In the genomic region with DNA sequence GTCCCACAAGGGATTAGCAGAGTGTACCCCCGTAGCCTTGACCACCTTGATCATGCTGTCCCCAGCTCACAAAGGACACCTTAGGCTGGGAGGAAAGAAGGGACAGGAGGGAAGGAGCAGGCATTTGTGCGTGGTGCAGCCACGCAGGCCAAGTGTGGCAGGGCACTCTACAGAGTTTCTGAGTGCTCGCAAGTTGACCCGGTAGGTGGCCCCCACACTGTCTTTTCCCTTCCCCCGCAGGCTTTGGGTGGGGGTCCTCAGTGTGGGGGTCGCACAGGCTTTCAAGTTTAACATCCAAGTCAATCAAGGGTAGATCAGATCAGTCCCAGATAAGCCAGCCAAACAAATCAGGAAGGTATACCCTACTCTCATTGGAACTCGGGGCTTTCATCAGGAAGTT, we compare ENCODE assay signal across 25 mouse cellular contexts. TPM values are rescaled to one million over a fixed set of nuclear protein-coding genes. Genes with fewer than 3 reads are reported as not detected.
DNase-seq lines count a peak whose midpoint lies in the region; ATAC-seq and TF ChIP-seq lines count a peak whose summit lies in the region.
"Had no signal": no experiment of that assay in that cellular context is flagged by ENCODE, and none has a peak within 500 bp of the region (broad histone marks: within the 10 kb centered on the region; RNA-seq: fewer than 3 reads in every experiment).

No protein-coding gene starts in this region.

- H3K4me3 ChIP-seq in forebrain, embryonic 14.5 days (ENCODE audit: low read depth, low read length) = no peak overlapping the region
- H3K4me3 ChIP-seq in forebrain, embryonic 10.5 days = no peak overlapping the region
- H3K4me3 ChIP-seq in left cerebral cortex, adult 2 months = peak overlapping the region; percentile 45
- H3K4me3 ChIP-seq: embryonic facial prominence, embryonic 12.5 days; embryonic facial prominence, embryonic 15.5 days; gastrocnemius, adult 2 months; hindbrain, embryonic 15.5 days had no signal

- 0 out of 2 replicates have a peak overlapping the region, but pooled peaks have one; percentile 38 for H3K9ac ChIP-seq in forebrain, embryonic 14.5 days (ENCODE audit: low read length)
- H3K9ac ChIP-seq: embryonic facial prominence, embryonic 12.5 days; embryonic facial prominence, embryonic 15.5 days; forebrain, postnatal 0 days; hindbrain, embryonic 12.5 days; hindbrain, embryonic 15.5 days had no signal

- peaks cover 25% of the 10 kb centered on the region for H3K4me1 ChIP-seq in forebrain, embryonic 14.5 days (ENCODE audit: control insufficient read depth, insufficient read depth, low read length)
- peaks cover 66% of the 10 kb centered on the region for H3K4me1 ChIP-seq in forebrain, embryonic 10.5 days

- 72% methylated on average over 8 of the region's 8 CpGs for WGBS in forebrain, embryonic 14.5 days
- 74% methylated on average over 8 of the region's 8 CpGs for WGBS in forebrain, embryonic 10.5 days

- H3K9me3 ChIP-seq in forebrain, embryonic 14.5 days (replicated peaks; ENCODE audit: control insufficient read depth, low read length) = no peaks in the 10 kb centered on the region
- no peaks in the 10 kb centered on the region for H3K9me3 ChIP-seq in forebrain, embryonic 10.5 days
- H3K9me3 ChIP-seq: embryonic facial prominence, embryonic 12.5 days; embryonic facial prominence, embryonic 15.5 days; hindbrain, embryonic 12.5 days; hindbrain, embryonic 15.5 days had no signal

- TF ChIP-seq CTCF in left cerebral cortex, adult 2 months (IDR thresholded peaks at IDR 0.05) = no peak

- intact Hi-C loops in left cerebral cortex, adult 2 months (cut with DNase I) = no loop called here
- intact Hi-C loops in left cerebral cortex, postnatal 4 days (cut with DNase I) = no loop called here

- H3K27me3 ChIP-seq in forebrain, embryonic 14.5 days (replicated peaks; ENCODE audit: control insufficient read depth, insufficient read depth, low read length) = no peaks in the 10 kb centered on the region
- peaks cover 73% of the 10 kb centered on the region for H3K27me3 ChIP-seq in forebrain, embryonic 10.5 days (ENCODE audit: poor library complexity, severe bottlenecking)
- H3K27me3 ChIP-seq: embryonic facial prominence, embryonic 12.5 days; embryonic facial prominence, embryonic 15.5 days; hindbrain, embryonic 15.5 days had no signal

- no peaks in the 10 kb centered on the region for H3K36me3 ChIP-seq in forebrain, embryonic 14.5 days (ENCODE audit: control insufficient read depth, insufficient read depth, low read length)
- no peaks in the 10 kb centered on the region for H3K36me3 ChIP-seq in forebrain, embryonic 10.5 days (replicated peaks)
- H3K36me3 ChIP-seq: embryonic facial prominence, embryonic 12.5 days; embryonic facial prominence, embryonic 15.5 days; hindbrain, embryonic 12.5 days; hindbrain, embryonic 15.5 days had no signal

- H3K27ac ChIP-seq in forebrain, embryonic 14.5 days (ENCODE audit: low read depth, low read length) = no peak overlapping the region
- no peak overlapping the region for H3K27ac ChIP-seq in forebrain, embryonic 10.5 days
- peak overlapping the region; percentile 84; the same call in 1 of the 2 replicates for H3K27ac ChIP-seq in left cerebral cortex, adult 2 months
- H3K27ac ChIP-seq: embryonic facial prominence, embryonic 12.5 days; embryonic facial prominence, embryonic 15.5 days; gastrocnemius, adult 2 months; hindbrain, embryonic 12.5 days; hindbrain, embryonic 15.5 days had no signal

- DNase-seq in cerebellum, adult 11-12 months = peak; percentile 70
- DNase-seq in cerebellum, postnatal 4 days (ENCODE audit: low spot score in 2 of 2) = no peak
- peak; percentile 74 for DNase-seq in cerebellum, adult 9-10 months
- DNase-seq in cerebellum, postnatal 10 days = no peak
- DNase-seq in forebrain, embryonic 14.5 days (ENCODE audit: low spot score) = no peak
- no peak for DNase-seq in forebrain, embryonic 10.5 days (ENCODE audit: extremely low spot score, low spot score)
- DNase-seq in left cerebral cortex, adult 2 months (ENCODE audit: extremely low spot score in 1 of 2, low spot score in 2 of 2) = no peak
- DNase-seq in left cerebral cortex, postnatal 4 days = no peak
- DNase-seq: adrenal gland, adult 8-10 months; forebrain, postnatal 0 days; gastrocnemius, adult 2 months; gastrocnemius, postnatal 14 days; heart, adult 11 months had no signal

- ATAC-seq in forebrain, embryonic 14.5 days = no peak
- ATAC-seq: activated CD4-positive, CD25-positive, alpha-beta regulatory T cell, adult 4 months; intestine, postnatal 0 days had no signal

- peak overlapping the region; percentile 40; the same call in 1 of the 2 replicates for H3K4me2 ChIP-seq in forebrain, embryonic 14.5 days (ENCODE audit: low read length)
- H3K4me2 ChIP-seq: embryonic facial prominence, embryonic 15.5 days; heart, embryonic 11.5 days had no signal

RNA-seq across cellular contexts. Expression of a gene that starts 38.5 kb away (rescaled TPM):
- polyA plus RNA-seq in forebrain, embryonic 14.5 days (2014; fragmentation: Nextera tagmentation; extraction: Ambion mirVana) = 6.2 and 7.4 TPM in 2 replicates
- 0.43 and 0.64 TPM in 2 replicates for polyA plus RNA-seq in forebrain, embryonic 10.5 days (2016; fragmentation: Nextera tagmentation; extraction: Ambion mirVana)
- 10 to 100 TPM; 83.4 to 90.2 TPM for total RNA-seq in left cerebral cortex, adult 2 months (2021)
- 10 to 100 TPM; 50.9 to 56.1 TPM for total RNA-seq in left cerebral cortex, postnatal 4 days (2021)
- total RNA-seq: hematopoietic stem cell, adult 5-6 weeks had no signal
- polyA plus RNA-seq: activated CD4-positive, CD25-positive, alpha-beta regulatory T cell, adult 4 months had no signal

RNA-seq across cellular contexts. Expression of a gene that starts 48.8 kb away (rescaled TPM):
- polyA plus RNA-seq in forebrain, embryonic 14.5 days (2014; fragmentation: Nextera tagmentation; extraction: Ambion mirVana) = 4.2 and 4.9 TPM in 2 replicates
- polyA plus RNA-seq in forebrain, embryonic 10.5 days (2016; fragmentation: Nextera tagmentation; extraction: Ambion mirVana) = 22.2 TPM in 2 replicates
- total RNA-seq in left cerebral cortex, adult 2 months (2021) = 10 to 100 TPM; 17.4 to 18.3 TPM
- total RNA-seq in left cerebral cortex, postnatal 4 days (2021) = 10 to 100 TPM; 12.0 to 13.5 TPM

RNA-seq across cellular contexts. Expression of a gene that starts 54.1 kb away (rescaled TPM):
- 34.6 and 38.9 TPM in 2 replicates for polyA plus RNA-seq in forebrain, embryonic 14.5 days (2014; fragmentation: Nextera tagmentation; extraction: Ambion mirVana)
- polyA plus RNA-seq in forebrain, embryonic 10.5 days (2016; fragmentation: Nextera tagmentation; extraction: Ambion mirVana) = 46.8 and 51.8 TPM in 2 replicates
- total RNA-seq in left cerebral cortex, adult 2 months (2021) = 10 to 100 TPM; 45.1 to 45.5 TPM
- total RNA-seq in left cerebral cortex, postnatal 4 days (2021) = 10 to 100 TPM; 34.5 to 39.8 TPM

RNA-seq across cellular contexts. Expression of a gene that starts 57.3 kb away (rescaled TPM):
- polyA plus RNA-seq in forebrain, embryonic 14.5 days (2014; fragmentation: Nextera tagmentation; extraction: Ambion mirVana) = 73.0 and 86.0 TPM in 2 replicates
- 272 and 295 TPM in 2 replicates for polyA plus RNA-seq in forebrain, embryonic 10.5 days (2016; fragmentation: Nextera tagmentation; extraction: Ambion mirVana)
- 10 to 100 TPM; 22.3 to 25.3 TPM for total RNA-seq in left cerebral cortex, adult 2 months (2021)
- total RNA-seq in left cerebral cortex, postnatal 4 days (2021) = 10 to 100 TPM; 56.8 to 74.5 TPM
- total RNA-seq: adrenal gland, adult 8-10 months; adrenal gland, postnatal 25 days; gastrocnemius, adult 2 months; heart, adult 8-10 months had no signal
- polyA plus RNA-seq: heart, postnatal 0 days; kidney, adult 2 months had no signal

Comparison
In these comparisons a context has a peak if more than half of its experiments do, and no peak if none do; other contexts are left out.
1. DNase-seq: peak in cerebellum, adult 11-12 months (single experiment) and cerebellum, adult 9-10 months (single experiment); none in cerebellum, postnatal 4 days (0 of 2), cerebellum, postnatal 10 days (0 of 2), forebrain, embryonic 14.5 days (single experiment), forebrain, embryonic 10.5 days (single experiment), left cerebral cortex, adult 2 months (0 of 2) and left cerebral cortex, postnatal 4 days (single experiment).